Mouse (Mus musculus) ZHBTc4 (cell line): ENCODE data around the gene Ghrl.
"Not testable (repeated sequence)": the region's sequence is repeated elsewhere in the genome, so short reads cannot be mapped to it uniquely, and the experiment has no call there.

Experiments used
- DNase-seq: peaks from one replicate; pipeline ENCODE4 v3.0.0-alpha.2; 2011; ENCODE audit warnings: low read depth, low spot score

The Ghrl gene

DNA sequence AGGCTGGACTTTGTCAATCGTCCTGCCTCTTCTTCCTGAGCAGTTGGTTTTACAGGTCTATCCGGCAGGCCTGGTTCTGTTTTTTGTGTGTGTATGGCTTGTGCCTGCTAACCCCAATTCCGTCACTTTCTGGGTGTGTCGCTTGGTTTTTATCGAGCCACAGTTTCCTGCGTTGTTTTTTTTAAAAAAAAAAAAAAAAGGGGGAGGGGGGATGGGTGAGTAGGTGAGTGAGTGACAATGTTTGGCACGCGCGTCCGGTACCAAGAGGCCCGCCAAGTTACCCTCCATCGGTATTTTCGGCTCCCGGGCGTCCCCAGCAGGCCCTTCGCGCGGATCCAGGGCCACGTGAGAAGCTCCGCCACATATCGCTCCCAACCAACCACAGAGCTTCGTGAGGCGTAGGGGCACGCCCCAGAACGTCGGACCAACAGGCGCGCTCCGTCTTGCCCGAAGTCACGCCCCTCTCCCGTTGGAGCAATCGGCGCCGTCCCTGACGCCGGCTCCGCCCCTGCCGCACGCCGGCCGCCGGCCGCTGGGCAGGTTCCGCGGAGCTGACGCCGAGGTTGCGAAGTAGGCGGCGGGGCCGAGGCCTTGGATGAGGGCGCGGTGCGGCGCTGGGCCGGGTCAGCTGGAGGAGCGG, 23.0 kb downstream of the Ghrl start, which contains the start of gene Tatdn2:
TSS of gene Tatdn2 (plus strand) at position 469 of the 640 bp plus-strand sequence.
- peak; percentile 99 for DNase-seq

DNA sequence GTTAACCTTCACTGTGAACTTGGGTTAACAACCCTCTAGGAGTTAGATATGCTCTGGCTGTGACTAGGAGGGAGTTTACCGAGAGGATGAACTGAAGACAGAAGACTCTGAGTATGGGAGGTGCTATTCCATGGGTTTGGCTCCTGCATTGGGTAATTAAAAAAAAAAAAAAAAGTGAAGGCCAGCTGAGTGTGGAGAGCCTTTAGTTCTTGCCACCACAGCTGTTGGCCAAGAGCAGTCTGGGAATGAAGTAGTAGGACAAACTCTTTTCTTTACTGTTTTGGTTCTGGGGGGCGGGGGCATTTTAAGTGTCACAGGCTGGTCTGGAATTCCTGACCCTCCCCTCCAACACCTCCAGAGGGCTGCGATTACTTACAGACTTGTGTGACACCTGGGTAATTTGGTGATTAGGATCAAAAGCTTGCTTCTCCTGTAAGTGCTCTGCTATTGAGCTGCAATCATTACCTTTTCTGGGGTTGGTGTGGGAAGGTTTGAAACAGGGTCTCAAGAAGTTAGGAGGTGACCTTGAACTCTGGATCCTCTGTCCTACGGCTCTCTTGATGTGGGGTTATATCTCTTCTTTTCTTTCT, 23.8 kb downstream of the Ghrl start:
- DNase-seq = peak; percentile 46

DNA sequence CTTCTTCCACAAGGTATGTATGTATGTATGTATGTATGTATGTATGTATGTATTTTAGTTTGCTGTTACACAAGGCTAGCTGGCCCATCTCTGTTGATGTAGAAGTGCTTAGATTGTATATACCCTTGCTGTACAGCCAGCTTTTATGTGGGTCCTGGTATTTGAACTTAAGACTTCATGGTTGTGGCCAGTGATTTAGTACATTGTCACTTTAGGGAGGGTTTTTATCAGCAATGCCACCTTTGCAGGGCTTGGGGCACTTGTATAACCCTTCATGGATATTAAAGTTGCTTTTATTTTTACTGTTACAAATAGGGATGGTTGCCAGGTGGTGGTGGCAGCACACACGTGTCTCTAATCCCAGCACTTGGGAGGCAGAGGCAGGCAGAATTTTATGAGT, 24.5 kb downstream of the Ghrl start:
- no peak for DNase-seq

DNA sequence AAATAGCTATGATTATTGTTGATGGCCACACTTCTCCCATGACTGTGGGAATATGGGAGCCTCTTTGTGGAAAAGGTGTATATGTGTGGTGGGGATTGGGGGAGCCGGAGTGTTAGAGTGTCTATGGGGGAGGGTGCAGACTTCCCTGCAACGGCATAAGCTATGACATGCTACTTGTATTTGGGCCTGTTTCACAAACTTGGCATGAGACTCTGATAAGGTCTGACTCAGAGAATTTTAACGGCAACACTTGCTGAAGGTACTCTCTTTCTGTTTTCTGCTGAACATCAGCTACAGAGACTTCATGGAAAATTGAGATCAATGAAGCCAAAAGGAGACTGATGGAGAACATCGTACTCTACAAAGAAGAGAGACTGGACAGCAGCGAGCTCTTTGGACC, 26.3 kb downstream of the Ghrl start:
- no peak for DNase-seq

DNA sequence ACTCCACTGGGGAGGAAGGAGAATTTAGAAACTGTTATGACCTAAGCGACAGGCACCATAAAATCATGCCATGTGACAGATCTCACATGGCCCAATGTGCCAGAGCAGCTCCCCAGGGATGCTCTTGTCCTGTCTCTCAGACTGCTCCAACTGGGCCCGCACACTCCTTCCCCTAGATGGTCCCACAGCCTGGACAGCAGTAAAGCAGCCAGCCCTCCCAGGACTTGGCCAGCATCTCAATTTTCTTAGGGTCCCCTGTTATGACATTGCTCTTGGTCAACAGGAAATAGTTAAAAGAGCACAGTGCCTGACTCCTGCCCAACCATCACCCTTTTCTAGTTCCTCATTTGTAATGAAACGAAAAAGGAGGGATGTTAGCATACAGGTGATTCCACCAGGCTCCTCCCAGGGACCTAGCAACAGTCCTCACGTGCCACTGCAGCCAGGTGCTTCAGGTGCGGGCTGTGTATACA, 27.0 kb downstream of the Ghrl start:
- DNase-seq = no peak

DNA sequence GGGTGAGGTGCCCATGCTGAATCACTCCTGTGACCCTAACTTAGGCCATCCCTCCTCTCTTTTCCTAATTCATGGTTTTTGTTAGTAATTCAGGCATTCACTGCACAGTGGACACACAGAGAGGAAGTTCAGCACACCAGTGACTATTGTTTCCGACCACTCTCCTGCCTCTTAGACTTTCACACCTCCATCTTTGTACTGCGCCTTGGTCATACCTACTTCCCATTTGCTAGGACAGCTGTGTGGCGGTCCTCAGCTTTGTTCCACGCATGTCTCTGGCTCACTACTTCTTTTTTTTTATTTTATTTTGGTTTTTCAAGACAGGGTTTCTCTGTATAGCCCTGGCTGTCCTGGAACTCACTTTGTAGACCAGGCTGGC, 28.6 kb downstream of the Ghrl start:
- no peak for DNase-seq

- peak; percentile 82 for DNase-seq
These were observed 29.1 kb downstream of the Ghrl start for GRCm38 (mm10) chr6:113690400-113691083.

- DNase-seq = peak; percentile 53
These were observed 29.7 kb downstream of the Ghrl start for GRCm38 (mm10) chr6:113690008-113690399.

DNA sequence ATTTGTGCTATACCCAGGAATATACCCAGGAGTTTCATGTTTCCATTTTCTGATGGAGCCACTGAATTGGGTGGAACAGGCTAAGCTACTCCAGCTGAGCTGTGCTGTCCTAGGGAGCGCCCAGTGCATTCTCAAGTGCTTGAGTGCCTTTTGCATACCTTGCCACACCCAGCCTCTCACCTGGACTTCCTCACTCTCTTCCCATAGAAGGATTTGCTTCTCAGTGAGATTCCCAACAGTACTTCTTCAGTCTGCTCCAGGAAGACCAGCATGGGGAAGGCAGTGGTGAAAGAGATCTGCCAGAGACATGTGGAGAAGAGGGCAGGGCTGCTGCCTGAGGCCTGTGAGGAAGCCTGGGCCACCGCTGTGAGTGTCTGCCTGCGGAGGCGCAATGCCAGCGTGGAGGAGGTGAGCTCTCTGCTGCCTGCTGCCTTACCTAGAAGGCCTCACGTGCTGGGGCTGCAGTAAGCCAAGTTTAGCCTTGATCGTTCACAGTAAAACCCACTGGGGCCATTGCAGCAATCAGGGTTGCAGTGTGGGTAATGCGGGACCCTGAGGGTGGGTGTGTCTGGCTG, 33.0 kb downstream of the Ghrl start:
- DNase-seq = peak; percentile 83

DNA sequence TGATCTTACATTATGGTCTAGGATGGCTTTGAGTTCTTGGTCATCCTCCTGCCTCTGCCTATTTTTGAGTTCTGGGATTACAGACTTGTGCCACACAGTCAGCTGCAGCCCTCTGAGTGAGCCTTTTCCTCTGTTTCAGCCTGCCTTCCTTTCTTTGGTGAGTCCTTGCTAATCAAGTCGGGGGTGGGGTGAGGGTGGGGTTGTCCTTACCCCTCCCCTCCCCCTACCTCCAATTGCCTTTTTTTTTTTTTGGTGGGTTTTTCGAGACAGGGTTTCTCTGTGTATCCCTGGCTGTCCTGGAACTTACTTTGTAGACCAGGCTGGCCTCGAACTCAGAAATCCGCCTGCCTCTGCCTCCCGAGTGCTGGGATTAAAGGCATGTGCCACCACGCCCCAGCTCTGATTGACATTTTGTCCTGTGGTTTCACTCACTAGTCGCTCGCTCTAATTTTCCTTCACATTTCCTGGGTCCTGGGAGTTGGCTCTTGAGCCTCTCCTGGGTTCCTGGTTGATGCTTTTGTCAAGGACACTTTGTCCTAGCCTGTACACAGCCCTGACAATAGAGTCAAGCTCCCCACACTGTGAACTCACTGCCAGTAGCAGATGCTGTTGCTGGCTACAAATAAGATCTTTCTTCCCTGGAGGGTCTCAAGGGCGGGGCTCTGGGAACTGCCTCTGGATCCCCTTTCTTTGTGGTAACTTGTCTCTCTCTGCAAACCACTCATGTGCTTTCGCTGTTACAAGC, 36.4 kb downstream of the Ghrl start:
- peak; percentile 87 for DNase-seq

- peak; percentile 93 for DNase-seq
These were observed 38.4 kb downstream of the Ghrl start for GRCm38 (mm10) chr6:113681271-113681670.

DNA sequence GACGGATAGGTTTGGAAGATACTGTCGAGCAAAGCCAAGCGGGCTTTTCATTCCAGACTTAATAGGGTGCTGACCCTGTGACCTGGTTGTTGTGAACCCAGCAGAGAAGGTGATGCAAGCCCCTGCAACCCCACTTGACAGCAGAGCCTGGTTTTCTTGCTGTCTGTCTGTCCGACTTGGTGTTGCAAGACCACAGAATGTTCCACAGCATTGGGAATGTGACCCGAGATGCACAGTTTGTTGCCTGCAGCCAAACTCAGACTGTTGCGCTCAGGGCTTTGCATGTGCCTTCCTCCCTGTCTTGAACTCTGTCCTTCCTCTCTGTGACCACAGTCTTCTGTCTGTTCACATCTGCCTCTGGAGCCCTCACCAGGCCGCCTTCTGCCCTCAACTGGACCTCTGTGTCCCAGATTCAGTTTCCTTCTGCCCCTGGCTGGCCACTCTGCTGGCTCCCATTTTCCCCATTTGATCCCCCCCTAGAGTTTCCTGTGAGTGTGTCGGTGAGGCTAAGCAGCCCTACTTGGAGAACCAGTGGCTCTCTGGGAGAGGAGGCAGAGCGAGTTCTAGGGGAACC, 39.6 kb downstream of the Ghrl start:
- no peak for DNase-seq

- no peak for DNase-seq
These were observed 41.3 kb downstream of the Ghrl start for GRCm38 (mm10) chr6:113678246-113679012.

DNA sequence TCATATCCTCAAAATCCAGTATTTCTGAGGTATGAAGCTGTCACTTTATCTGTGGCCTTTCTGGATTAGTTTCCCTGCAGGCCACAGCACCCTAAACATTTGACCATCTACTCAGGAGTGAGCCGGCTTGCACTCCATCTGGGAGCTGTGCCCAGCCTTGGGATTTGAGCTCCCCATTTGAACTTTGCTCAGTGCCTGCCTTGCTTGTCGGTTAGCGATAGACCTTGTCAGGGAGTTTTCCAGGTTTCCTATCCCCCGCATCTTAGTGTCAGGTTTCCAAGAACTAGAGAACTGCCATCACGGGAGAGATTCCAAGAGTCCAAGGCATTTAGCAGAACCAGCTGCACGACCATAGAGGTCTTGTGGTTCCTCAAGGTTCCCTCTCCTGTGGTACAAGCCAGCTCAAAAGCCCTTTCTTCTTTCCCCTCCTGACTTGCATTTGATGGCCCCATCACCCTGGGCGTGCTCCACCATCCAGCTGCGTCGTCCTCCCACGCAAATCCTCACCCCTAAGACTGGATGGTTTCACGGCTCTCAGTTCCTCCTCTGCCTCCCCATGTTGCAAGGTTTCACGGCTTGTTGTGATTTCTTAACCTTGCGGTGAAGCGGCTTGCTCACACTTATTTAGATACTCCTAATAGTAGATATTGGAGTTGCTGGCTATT, 42.5 kb downstream of the Ghrl start:
- no peak for DNase-seq

GRCm38 (mm10) chr6:113675991-113676390, 43.7 kb downstream of the Ghrl start:
- DNase-seq = peak; percentile 66

DNA sequence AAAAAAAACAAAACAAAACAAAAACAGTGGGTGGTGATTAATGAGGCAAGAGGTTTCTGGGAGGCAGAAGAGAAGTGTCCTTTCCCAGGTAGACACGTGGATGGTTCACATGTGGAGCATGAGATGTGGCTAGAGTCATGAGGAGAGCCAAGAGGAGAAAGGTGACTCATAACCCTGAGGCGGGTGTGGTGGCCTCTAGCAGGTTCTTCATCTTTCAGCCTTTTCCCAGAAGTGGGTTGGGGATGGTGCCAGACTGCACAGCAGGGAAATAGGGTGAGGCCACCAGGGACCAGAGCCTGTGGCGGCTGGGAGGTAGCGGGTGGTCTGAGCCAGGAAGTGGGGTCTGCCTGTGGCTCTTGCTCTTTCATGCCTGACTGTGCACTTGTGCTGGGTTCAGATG, 44.4 kb downstream of the Ghrl start:
- DNase-seq = peak; percentile 52

- DNase-seq = no peak
These were observed 46.7 kb downstream of the Ghrl start for GRCm38 (mm10) chr6:113672989-113673388.

DNA sequence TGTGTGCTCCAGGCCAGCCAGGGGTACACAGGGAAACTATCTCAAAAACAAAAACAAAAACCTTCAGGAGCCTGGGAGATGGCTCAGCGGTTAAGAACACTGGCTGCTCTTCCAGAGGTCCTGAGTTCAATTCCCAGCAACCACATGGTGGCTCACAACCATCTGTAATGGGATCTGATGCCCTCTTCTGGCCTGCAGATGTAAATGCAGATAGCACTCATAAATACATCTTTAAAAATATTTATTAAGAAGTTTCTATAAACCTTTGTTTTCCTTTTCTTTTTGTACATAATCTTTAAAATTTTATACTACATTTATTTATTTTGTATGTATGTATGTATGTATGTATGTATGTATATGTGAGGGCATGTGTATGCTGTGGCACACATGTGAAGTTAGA, 47.7 kb downstream of the Ghrl start:
- DNase-seq = not testable (repeated sequence)

DNA sequence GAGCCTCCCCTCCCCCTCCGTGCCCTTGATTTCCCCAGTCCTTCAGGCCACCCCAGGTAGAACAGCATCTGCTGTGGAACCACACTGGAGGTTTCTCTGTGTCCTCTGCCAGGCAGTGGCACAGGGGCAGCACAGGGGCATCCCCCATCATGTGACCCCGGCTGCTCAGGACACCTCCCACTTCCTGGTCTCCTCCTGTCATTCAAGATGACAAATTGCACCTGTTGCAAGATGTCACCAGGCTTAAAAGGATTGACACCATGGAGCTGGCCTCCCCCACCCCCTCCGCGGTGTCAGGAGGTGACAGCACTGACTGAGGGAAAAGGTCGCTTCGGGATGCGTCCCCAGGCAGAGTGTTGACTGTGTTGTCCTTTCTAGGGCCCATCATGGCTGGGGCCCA, 49.9 kb downstream of the Ghrl start:
- DNase-seq = no peak
